Mouse (Mus musculus): Measurements from ENCODE around the gene Ubtd1.

DNA sequence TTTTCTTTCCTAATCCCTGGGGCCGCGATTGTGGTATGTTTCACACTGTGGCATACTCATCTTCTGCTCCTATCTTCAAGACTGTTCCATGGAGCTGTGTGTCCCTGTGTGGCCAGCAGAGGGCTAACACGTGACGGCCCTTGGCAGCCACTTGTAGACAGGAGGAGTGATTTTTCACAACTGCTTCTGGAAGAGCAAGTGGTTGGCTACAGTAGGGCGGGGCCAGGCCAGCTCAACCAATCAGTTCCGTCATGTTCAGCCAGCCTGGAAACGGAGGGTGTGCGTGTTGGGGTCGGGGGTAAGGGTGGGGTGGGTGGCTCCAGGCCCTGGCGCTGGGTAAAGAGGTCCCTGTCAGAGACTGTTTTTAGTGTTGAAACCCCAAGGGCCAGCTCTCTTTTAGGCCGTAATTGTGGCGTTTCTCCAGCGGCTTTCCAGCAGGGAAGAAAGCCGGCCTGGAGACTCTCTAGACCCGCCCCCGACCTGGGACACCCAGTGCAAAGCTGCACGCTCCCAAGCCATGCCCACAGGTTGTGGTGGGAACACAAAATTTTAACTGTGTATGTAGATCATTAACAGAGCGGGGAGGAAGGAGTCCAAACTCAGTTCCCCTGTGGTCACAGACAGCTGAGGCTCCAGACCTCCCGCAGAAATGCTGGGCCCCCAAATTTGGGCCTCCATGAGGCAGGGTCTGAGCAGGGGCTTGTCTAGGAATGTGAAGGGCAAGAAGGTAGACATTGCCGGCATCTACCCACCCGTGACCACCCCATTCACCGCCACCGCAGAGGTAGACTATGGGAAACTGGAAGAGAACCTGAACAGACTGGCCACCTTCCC lies 63.9 kb downstream of the Ubtd1 start, which contains the start of gene Hoga1:
- TF ChIP-seq POLR2A (IDR thresholded peaks at IDR 0.05; ENCODE audit: extremely low read depth, insufficient read depth, low read length) = no peak
- peak; percentile 42 for TF ChIP-seq CTCF (IDR thresholded peaks at IDR 0.05; ENCODE audit: extremely low read depth, insufficient read depth, low read length)

All from cortical plate, adult 2 months (tissue).